Mouse (Mus musculus): ENCODE results near the gene Pappa. TPM values are rescaled to one million over a fixed set of nuclear protein-coding genes. Genes with fewer than 3 reads are reported as not detected.

Gene Pappa
- under 1 TPM; 0.24 to 0.49 TPM for total RNA-seq (2021)
- long read RNA-seq, experiment 1, partial matches to known transcripts = 0 of 1 reads
- long read RNA-seq, experiment 1, other reads (novel, unspliced or antisense) = 1 of 1 reads
- long read RNA-seq, experiment 2 = 0 reads

- DNase-seq = no peak
Measured at GRCm38 (mm10) chr4:65123741-65124224, at the start of gene Pappa. TSS of gene Pappa (plus strand) at chr4:65124174.

- DNase-seq = no peak
Measured at GRCm38 (mm10) chr4:65077906-65078615, 45.9 kb upstream of the Pappa start.

- DNase-seq = no peak
Measured at GRCm38 (mm10) chr4:65086864-65087263, 37.1 kb upstream of the Pappa start.

GRCm38 (mm10) chr4:65087592-65087991, 36.4 kb upstream of the Pappa start:
- DNase-seq = no peak

- DNase-seq = no peak
Measured at GRCm38 (mm10) chr4:65092191-65092590, 31.8 kb upstream of the Pappa start.

- no peak for DNase-seq
Measured at GRCm38 (mm10) chr4:65120329-65120728, 3.6 kb upstream of the Pappa start.

GRCm38 (mm10) chr4:65122841-65123240, 1.1 kb upstream of the Pappa start:
- DNase-seq = no peak

- DNase-seq = no peak
Measured at GRCm38 (mm10) chr4:65124369-65125151, 586 bp downstream of the Pappa start.

GRCm38 (mm10) chr4:65125341-65126332, 1.7 kb downstream of the Pappa start:
- DNase-seq = peak; percentile 29

GRCm38 (mm10) chr4:65126451-65127290, 2.7 kb downstream of the Pappa start:
- DNase-seq = peak; percentile 19

GRCm38 (mm10) chr4:65127291-65127590, 3.3 kb downstream of the Pappa start:
- peak; percentile 57 for DNase-seq

GRCm38 (mm10) chr4:65132657-65133056, 8.7 kb downstream of the Pappa start:
- DNase-seq = no peak

- DNase-seq = no peak
Measured at GRCm38 (mm10) chr4:65134358-65134757, 10.4 kb downstream of the Pappa start.

- DNase-seq = no peak
Measured at GRCm38 (mm10) chr4:65135109-65135508, 11.1 kb downstream of the Pappa start.

GRCm38 (mm10) chr4:65136541-65136940, 12.6 kb downstream of the Pappa start:
- no peak for DNase-seq

- no peak for DNase-seq
Measured at GRCm38 (mm10) chr4:65146936-65147335, 23.0 kb downstream of the Pappa start.

GRCm38 (mm10) chr4:65153601-65154000, 29.6 kb downstream of the Pappa start:
- no peak for DNase-seq

GRCm38 (mm10) chr4:65156231-65156630, 32.3 kb downstream of the Pappa start:
- no peak for DNase-seq

GRCm38 (mm10) chr4:65158651-65159050, 34.7 kb downstream of the Pappa start:
- no peak for DNase-seq

- DNase-seq = no peak
Measured at GRCm38 (mm10) chr4:65159481-65159880, 35.5 kb downstream of the Pappa start.

GRCm38 (mm10) chr4:65163698-65164097, 39.7 kb downstream of the Pappa start:
- no peak for DNase-seq
